Mouse (Mus musculus) gastrocnemius, postnatal 14 days (tissue): Measurements from ENCODE around the gene Ccdc24. TPM values are rescaled to one million over a fixed set of nuclear protein-coding genes. Genes with fewer than 3 reads are reported as not detected.

Experiments
- DNase-seq: peaks from one replicate; pipeline ENCODE4 v3.0.0; 2021; ENCODE audit warnings: mixed read lengths
- intact Hi-C: fragments of 180-260 bp; cut with DNase I; formaldehyde crosslinking; loops from one replicate; pipeline ENCODE4 v1.15.1; 2025; ENCODE audit warnings: low total_unique reads
- long read RNA-seq, 2 experiments: library from polyadenylated mRNA; stranded (forward); transcript quantifications; one replicate each; pipeline ENCODE4 v2.0.0; 2021
- total RNA-seq, 2 experiments: library from RNA; stranded (reverse); gene quantifications; 2 replicates each; pipeline ENCODE4 v1.2.3; 2021

The Ccdc24 gene
- total RNA-seq, result under 1 TPM; 0.39 to 0.47 TPM
- long read RNA-seq, experiment 1, result 0 reads
- long read RNA-seq, experiment 2, partial matches to known transcripts, result 0 of 1 reads
- long read RNA-seq, experiment 2, other reads (novel, unspliced or antisense), result 0 of 1 reads

- intact Hi-C loops, result no loop called here
- no peak for DNase-seq
These were observed at the start of gene Ccdc24 for GRCm38 (mm10) chr4:117872471-117872886. TSS of gene Ccdc24 (minus strand) at chr4:117872557.

GRCm38 (mm10) chr4:117921358-117921757 is 49.0 kb upstream of the Ccdc24 start:
- DNase-seq, result no peak
- intact Hi-C loops, result no loop called here

GRCm38 (mm10) chr4:117918762-117919161 is 46.4 kb upstream of the Ccdc24 start:
- DNase-seq, result no peak
- intact Hi-C loops, result loop anchor here (10.0 kb wide), 1 partner anchor 84 kb away; the partner anchor contains the start of gene Slc6a9

GRCm38 (mm10) chr4:117918261-117918660 is 45.9 kb upstream of the Ccdc24 start:
- no peak for DNase-seq
- intact Hi-C loops, result loop anchor here (10.0 kb wide), 1 partner anchor 83 kb away; the partner anchor contains the start of gene Slc6a9

GRCm38 (mm10) chr4:117917847-117918246 is 45.5 kb upstream of the Ccdc24 start:
- DNase-seq, result no peak
- intact Hi-C loops, result loop anchor here (10.0 kb wide), 1 partner anchor 83 kb away; the partner anchor contains the start of gene Slc6a9

- DNase-seq, result no peak
- intact Hi-C loops, result loop anchor here (10.0 kb wide), 1 partner anchor 83 kb away; the partner anchor contains the start of gene Slc6a9
These were observed 45.0 kb upstream of the Ccdc24 start for GRCm38 (mm10) chr4:117917402-117917801.

GRCm38 (mm10) chr4:117916386-117916785 is 44.0 kb upstream of the Ccdc24 start:
- intact Hi-C loops, result loop anchor here (10.0 kb wide), 1 partner anchor 82 kb away; the partner anchor contains the start of gene Slc6a9

GRCm38 (mm10) chr4:117915489-117916105 is 43.2 kb upstream of the Ccdc24 start:
- intact Hi-C loops, result loop anchor here (10.0 kb wide), 1 partner anchor 81 kb away; the partner anchor contains the start of gene Slc6a9
- no peak for DNase-seq

More at GRCm38 (mm10) chr4:117916386-117916785, 44.0 kb upstream of the Ccdc24 start:
- DNase-seq, result no peak

GRCm38 (mm10) chr4:117914591-117915442 is 42.5 kb upstream of the Ccdc24 start, which contains the start of gene Ipo13:
TSS of gene Ipo13 (minus strand) at chr4:117914999.
- intact Hi-C loops, result loop anchor here (10.0 kb wide), 1 partner anchor 80 kb away; the partner anchor contains the start of gene Slc6a9
- DNase-seq, result peak; percentile 92

GRCm38 (mm10) chr4:117914031-117914430 is 41.7 kb upstream of the Ccdc24 start:
- intact Hi-C loops, result loop anchor here (10.0 kb wide), 1 partner anchor 79 kb away; the partner anchor contains the start of gene Slc6a9
- peak; percentile 70 for DNase-seq

- intact Hi-C loops, result loop anchor here (10.0 kb wide), 1 partner anchor 79 kb away; the partner anchor contains the start of gene Slc6a9
- DNase-seq, result no peak
These were observed 41.1 kb upstream of the Ccdc24 start for GRCm38 (mm10) chr4:117913421-117913820.

GRCm38 (mm10) chr4:117912685-117913273 is 40.4 kb upstream of the Ccdc24 start:
- DNase-seq, result no peak
- intact Hi-C loops, result loop anchor here (10.0 kb wide), 1 partner anchor 78 kb away; the partner anchor contains the start of gene Slc6a9

- no peak for DNase-seq
- intact Hi-C loops, result loop anchor here (10.0 kb wide), 1 partner anchor 77 kb away; the partner anchor contains the start of gene Slc6a9
These were observed 39.8 kb upstream of the Ccdc24 start for GRCm38 (mm10) chr4:117912131-117912561.

- intact Hi-C loops, result no loop called here
- no peak for DNase-seq
These were observed 36.6 kb upstream of the Ccdc24 start for GRCm38 (mm10) chr4:117908834-117909453.

GRCm38 (mm10) chr4:117906196-117906595 is 33.8 kb upstream of the Ccdc24 start:
- intact Hi-C loops, result no loop called here
- peak; percentile 50 for DNase-seq

- no peak for DNase-seq
- intact Hi-C loops, result no loop called here
These were observed 32.4 kb upstream of the Ccdc24 start for GRCm38 (mm10) chr4:117904761-117905160.

GRCm38 (mm10) chr4:117904094-117904493 is 31.7 kb upstream of the Ccdc24 start:
- DNase-seq, result no peak
- intact Hi-C loops, result no loop called here

GRCm38 (mm10) chr4:117898111-117898510 is 25.8 kb upstream of the Ccdc24 start:
- intact Hi-C loops, result no loop called here
- no peak for DNase-seq

- intact Hi-C loops, result no loop called here
- DNase-seq, result no peak
These were observed 23.7 kb upstream of the Ccdc24 start for GRCm38 (mm10) chr4:117896031-117896430.
